Mouse (Mus musculus) urinary bladder, adult 18-20 months (tissue): ENCODE measurements around the gene Gm12216.
"Not testable (repeated sequence)": the region's sequence is repeated elsewhere in the genome, so short reads cannot be mapped to it uniquely, and the experiment has no call there.

Experiments
- DNase-seq, 2 experiments: peaks; one replicate each; pipeline ENCODE4 v3.0.0; 2022; ENCODE audit warnings: low spot score in 2 of 2, mixed read lengths in 2 of 2

The Gm12216 gene

DNA sequence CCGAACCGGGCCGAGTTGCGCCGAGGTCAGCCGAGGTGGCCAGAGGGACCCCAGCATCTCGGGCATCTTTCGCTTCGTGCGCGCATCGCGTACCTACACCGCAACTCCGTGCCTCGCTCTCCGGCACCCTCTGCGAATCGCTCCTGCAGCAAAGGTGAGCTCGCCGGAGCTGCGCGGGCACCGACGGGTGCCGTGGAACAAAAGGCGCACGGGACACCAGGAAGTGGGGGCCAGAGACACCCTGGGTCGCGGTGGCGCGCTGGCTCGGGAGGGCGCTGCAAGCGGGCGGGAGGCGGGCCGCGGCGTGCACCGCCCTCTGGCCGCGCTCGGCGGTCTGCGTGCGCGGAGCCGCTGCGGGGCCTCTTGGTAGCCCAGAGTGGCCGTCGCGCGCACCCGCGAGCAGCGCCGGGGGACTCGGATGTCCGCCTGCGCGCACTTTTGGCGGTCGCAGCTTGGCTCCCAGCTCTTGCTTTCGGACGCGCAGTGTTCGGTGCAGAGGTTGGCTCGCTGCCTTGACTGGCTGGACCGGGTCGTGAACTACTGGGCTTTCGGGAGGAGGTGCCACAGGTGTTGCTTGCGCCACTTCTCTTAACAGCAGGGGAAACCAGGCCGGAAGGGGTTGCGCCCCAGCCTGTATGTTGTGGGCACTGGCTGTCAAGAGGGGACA, 88.8 kb downstream of the Gm12216 start:
- peak; percentile 64 to 86 for DNase-seq

DNA sequence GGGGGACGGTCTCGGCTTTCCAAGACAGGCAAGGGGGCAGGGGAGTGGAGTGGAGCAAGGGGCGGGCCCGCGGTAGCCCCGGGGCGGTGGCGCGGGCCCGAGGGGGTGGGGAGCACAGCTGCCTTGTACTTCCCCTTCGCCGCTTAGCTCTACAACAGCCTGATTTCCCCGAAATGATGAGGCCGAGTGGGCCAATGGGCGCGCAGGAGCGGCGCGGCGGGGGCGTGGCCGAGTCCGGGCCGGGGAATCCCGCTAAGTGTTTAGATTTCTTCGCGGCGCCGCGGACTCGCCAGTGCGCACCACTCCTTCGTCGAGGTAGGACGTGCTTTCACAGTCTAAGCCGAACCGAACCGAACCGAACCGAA, 89.3 kb downstream of the Gm12216 start, which contains the start of gene Irf1:
Irf1 (plus strand) TSS at position 255 of the 365 bp plus-strand sequence.
- DNase-seq, result peak in 1 of 2 experiments; percentile 93

DNA sequence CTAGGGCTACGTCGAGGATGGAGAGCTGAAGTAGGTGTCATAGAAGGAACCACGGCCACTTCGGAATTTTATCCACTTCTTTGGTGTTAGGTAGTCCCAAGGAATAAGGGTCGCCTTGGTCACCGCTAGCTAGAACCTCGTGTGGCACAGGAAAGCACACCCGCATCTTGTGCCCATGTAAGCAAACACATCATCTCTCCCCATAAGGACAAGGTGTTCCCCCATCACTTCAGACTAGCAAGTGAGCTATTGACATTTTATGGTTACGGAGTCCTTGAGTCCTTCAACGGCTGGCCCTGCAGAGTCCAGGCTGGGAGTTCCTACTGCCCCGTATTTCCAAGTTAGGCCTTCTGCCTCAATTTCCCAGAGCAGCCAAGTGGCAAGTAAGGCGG, 89.9 kb downstream of the Gm12216 start:
- no peak for DNase-seq

DNA sequence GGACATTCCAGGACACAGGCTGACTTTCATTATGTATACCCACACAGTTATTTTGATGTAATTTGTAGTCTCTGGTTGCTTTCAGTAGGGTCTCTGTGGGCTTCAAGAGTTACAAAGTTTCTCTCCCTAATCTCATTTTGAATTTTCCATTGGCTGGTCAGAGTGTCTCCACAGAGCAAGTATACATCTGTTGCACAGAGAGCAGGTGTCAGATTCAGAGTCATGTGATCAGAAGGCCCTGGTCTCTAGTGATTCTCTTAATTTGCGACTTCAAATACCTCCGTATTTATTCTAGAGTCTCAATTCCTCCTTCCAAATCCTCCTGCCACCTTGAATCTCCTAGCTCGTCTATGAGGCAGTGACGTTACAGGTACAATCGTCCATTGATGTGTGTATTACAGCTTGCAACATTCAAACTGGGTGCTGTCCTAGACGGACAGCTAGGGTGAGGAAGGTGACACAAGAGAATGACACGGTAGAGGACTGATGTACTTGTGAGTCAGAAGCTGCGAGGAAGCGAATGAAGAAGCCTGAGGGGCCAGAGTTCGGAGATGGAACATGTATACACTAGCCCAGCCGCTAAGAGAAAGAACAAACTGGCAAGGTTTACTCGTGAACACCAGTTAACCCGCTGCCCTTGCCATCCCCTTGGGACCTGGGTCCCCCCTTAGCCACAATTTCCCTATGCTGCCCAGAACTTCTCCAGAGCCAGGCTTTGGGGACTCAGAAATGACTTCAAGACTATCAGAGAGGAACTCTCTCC, 90.5 kb downstream of the Gm12216 start:
- DNase-seq, result no peak

DNA sequence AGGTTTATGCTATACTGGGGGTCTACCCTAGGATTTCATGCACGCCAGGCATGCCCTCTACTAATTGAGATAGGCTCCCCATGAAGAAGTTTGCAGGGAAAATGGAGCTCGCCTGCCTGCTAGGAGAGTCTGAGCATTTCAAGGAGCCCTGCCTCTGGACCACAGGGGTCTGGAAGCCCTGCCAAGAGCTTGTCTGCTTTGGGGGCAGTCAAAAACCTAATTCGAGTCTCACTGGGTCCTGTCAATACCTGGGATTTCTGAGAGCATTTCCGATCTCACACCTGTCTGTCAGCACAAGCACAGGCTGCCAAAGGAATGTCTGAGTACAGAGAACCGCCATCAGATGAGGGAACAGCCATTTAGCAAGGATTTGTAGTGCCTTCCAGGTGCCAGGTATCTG, 94.5 kb downstream of the Gm12216 start:
- no peak for DNase-seq

DNA sequence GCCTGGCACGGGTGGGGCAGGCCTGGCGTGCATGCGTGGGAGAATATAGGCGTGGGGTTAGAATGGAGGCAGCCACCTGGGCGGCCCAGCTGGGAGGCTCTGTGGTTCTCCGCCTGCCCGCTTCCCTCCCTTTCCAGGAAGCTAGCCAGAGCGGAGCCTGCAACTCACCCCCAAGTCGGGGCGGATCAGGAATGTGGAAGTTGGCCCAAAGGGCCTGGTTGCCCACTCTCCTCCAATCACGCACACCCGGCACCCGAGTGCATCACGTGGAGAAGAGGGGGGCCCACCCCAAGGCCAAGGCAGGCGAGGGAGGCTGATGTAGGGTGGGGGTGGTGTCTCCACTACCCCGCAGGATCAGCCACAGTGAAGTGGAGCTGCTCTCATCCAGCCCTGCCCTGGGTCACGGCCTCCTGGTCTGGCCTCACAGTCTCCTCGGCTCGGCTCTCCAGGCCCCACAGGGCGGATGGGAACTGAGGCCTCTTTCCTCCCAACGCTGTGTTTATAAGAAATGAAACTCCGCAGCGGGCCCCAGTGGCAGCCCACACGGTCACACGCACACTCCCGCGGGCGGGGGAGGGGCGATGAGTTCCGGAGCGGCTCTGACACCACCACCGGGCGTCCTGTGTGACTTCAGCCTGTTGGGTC, 95.4 kb downstream of the Gm12216 start:
- DNase-seq, result peak; percentile 80 to 91

DNA sequence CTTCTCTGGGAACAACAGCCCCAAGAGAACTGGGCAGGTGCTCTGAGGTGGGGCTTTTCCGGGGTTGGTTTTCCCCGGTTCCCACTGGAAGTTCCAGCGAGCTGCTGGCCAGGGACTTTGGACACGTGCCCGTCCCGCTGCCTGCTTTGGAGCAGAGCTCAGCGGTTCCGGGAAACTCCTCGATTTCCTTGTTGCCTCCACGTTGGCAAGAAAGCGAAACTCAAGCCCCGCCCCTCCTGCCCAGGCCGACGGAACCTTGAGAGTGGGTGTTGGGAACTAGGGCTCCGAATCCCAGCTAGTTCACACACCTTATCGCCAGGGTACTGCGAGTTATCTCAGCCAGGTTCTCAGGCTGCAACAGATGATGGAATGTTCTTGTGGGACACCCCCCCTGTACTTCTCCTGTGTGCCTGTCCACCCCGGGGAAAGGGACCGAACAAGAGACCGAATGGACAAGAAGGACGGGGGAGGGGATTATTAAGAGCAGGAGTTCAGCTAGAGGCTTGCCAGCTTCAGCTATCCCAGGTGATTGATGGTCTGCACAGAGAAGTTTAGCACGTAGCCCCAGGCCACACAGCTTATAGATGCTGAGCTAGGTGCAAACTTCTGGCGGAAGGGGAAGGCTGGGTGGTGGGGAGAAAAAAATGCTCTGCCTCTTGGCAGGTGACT, 96.1 kb downstream of the Gm12216 start:
- DNase-seq, result peak; percentile 83 to 84

DNA sequence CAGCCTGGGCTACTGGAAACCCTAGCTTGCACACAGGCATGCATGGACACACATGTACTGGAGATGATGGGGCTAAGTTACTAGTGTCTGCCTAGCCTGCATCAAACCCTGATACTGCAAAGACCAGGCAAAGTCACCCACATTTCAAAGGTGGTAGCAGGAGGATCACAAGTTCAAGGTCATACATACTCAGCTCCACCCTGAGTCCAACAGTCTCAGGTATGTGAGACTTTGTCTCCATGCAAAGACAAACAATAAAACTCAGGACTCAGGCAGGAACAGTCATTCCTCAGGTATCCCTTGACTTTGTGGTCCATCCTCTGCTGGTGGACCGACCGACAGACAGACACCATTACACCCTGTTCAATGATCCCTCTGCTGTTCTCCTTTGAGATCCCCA, 96.6 kb downstream of the Gm12216 start:
- DNase-seq, result no peak

DNA sequence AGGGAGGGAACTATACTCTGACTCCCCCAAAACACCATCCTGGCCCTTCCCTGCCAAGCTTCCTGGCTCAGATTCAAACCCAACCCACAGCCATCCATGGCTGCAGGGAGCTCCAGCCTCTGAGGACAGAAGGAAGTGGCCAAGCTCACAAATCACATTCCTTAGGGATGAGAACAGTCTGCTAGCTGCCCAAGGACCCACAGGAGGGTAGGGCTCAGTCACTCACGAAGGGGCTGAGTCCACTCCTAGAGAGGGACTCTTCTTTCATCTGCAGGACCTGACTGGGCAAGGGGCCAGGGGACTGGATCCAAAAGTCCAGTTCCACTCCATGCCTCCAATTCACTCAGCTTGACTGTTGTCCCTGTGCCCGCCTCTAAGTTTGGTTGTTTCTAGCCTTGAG, 97.2 kb downstream of the Gm12216 start:
- DNase-seq, result peak in 1 of 2 experiments; percentile 56

DNA sequence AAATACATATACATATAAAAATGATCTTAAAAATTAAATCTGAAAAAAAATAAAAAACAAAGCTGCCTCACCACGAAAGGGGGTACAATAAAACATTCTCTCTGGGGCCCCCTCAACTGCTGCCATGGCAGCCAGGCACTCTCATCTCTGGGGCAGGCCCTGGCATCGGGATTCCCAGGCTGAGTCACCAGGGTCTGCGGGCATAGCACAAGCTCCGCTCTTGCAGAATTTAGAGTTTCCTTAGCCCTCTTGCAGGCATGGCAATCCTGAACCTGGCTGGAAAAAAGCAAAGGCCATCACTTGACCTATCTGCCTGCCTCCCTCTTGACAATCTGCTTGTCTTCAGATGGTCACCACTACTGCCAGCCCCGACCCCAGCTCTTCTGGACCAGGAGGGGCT, 97.8 kb downstream of the Gm12216 start:
- no peak for DNase-seq

DNA sequence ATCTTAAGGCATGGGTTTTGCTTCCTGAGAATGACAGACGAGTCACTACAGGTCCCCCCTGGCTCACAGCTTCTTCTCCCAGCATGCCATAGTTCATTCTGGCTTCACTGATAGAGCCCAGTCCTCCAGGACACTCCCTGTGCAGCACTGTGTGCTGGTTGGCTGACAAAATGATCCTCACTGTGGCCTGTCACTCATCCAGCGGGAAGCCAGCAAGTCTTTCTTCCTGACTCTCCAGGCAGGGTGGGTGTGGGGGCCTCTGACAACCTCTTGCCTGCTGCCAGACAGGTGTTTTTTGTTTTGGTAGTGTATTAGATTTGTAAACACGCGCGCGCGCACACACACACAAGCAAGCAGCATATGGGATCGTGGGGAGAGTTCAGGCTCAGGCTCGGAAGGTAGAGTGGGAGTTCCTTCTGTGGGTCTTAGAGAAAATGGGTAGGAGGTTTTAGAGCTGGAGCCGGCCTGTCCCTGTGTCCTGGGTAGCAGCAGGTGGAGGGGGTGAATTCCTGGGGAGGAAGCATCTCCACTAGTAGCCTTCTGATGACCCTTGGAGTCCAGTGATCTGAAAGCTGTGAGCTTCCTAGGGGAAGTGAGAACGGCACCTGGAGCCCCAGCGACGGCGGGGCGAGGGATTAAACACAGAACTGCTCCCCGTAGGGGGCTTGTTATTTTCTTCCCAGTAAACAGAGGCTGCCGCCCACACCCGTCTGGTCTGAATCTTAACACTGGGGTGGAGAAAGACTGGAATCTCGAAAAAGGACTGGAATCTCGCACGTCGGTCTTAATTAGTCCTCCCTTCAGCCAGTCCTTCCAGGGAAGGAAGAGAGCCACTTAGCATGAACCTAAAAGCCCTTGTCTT, 99.3 kb downstream of the Gm12216 start:
- DNase-seq, result no peak

DNA sequence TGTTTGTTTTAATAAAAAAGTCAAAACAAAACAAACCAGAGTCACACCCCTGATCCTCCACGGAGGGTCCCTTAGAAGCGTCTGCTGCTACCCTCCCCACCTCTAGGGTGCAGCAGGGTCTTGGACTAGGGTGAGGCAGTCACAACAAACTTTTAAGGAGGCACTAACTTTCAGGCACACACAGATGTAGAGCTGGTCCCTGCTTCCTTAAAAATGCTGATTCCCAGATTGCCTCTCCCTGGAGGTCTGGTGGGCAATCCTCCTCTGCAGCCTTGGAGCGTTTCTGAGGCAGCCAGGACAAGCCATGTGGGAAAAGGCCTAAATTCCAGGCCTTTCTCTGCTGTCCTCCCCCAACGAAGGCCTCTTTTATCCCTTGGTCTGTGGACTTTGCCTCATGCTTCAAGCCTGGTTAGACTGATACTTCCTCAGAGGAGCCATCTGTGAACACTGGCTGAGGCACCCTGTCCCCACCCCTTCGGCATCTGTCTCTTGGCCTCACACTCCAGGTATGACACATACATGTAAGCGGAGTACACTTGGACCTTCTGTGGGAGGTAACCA, 100.2 kb downstream of the Gm12216 start:
- no peak for DNase-seq

DNA sequence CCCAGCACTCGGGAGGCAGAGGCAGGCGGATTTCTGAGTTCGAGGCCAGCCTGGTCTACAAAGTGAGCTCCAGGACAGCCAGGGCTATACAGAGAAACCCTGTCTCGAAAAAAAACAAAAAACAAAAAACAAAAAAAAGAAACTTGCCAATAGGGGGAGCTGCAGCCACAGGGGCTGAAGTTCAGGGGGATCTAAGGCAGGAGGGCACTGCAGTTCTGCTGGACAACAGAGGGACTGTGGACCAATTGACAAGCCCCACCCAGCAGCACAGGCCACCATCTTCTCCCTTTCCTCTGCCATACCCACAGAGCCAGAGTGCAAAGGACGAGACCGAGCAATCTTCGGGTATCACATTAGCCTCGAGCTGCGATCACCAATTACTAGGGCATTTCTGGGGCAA, 101.0 kb downstream of the Gm12216 start:
- not testable (repeated sequence) for DNase-seq

DNA sequence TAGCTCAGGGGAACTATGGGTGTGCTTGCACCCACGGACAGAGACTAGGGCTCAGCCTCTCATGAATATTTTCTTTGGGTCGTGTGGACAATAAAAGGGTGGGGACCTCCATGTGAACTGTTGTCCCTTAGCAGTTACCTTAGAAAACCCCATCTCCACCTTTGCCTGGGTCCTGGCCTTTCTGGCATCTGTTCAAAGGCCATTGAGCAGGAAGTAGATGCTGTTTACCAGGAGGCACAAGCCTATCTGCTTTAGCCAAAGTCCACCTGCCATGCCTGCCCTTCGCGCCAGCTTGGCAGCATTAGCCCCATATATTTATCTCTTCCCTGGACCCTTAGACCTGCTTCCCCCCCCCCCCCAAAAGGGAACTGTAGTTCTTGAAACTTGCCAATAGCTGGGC, 101.4 kb downstream of the Gm12216 start:
- DNase-seq, result no peak

DNA sequence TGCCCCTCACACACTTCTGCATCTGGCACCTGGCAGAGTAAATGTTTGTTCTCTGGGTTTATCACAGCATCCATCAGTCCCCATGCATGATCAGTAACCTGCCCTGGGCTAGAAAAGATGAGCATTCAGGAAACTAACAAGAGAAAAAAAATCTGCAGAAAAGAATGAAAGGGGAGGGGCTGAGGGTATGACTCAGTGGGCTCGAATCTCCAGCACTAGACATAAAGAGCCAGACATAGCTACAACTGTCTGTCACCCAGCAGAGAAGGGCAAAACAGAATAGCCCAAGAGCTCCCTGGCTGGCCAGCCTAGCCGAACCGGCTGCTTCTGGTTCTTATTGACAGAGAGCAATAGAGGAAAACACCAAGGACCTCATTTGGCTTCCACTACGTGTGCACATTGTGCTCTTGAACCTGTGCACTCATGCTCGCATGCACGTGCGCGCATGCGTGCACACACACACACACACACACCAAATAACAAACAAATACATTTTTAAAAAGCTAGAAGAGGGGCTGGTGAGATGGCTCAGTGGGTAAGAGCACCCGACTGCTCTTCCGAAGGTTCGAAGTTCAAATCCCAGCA, 104.0 kb downstream of the Gm12216 start:
- DNase-seq, result no peak

DNA sequence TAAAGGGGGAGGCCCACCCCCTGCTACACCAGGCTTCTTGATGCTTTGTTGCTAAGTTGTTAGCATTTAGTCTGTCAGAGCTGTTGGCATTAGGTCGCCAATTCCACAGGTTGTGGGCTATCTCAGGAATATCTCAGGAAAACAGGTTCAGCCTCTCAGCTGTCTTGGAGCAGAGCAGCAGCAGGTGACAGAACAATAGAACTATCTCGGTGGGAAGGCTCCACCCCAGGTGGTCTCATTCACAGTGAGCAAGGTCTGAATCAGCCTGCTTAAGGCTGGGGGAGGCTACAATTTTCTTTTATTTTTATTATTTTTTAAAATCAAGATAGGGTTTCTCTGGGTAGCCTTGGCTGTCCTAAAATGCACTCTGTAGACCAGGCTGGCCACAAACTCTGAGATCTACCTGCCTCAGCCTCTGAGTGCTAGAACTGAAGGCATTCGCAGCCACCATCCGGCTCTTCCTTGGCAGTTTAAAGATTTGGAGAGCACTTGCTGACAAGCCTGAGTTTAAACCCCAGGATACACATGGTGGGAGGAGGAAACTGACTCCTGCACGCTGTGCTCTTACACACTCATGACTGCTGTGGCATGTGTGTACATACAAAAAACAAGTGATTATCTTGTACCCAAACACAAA, 109.2 kb downstream of the Gm12216 start:
- DNase-seq, result no peak

DNA sequence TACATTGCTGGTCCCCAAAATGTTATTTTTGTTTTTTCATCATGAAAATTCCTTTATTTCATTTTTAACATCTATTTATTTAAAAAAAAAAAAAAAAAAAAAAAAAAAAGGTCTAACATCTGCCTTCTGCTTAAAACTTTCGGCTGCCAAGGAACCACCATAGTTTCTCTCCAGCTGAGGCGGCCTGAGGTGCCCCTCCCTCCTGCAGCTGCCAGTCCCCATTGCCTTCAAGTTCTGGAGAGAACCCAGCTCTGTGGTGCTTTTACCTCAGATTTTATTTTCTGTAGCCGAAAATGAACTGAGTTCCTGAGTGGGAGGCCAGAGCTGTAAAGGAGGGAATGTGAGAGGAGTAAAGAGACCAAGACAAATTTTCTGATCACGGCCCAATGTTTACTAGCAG, 109.8 kb downstream of the Gm12216 start:
- DNase-seq, result no peak

DNA sequence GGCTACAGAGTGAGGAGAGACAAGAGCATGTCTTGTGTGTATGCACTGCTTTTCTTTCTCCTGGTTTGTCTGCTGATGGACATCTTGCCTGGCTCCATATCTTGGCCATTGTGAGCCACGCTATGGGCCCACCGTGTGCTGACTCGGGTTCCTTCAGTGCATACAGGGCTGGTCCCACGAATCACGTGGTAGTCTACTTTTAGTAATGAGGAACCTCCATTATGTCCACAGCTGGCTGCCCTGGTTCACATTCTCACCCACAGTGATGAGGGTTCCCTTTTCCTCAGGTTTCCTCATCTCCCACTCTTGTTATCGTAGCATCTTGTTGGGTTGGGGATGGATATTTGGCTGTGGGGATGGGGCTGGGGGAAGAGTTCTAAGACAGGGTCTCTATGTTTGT, 110.4 kb downstream of the Gm12216 start:
- DNase-seq, result no peak

DNA sequence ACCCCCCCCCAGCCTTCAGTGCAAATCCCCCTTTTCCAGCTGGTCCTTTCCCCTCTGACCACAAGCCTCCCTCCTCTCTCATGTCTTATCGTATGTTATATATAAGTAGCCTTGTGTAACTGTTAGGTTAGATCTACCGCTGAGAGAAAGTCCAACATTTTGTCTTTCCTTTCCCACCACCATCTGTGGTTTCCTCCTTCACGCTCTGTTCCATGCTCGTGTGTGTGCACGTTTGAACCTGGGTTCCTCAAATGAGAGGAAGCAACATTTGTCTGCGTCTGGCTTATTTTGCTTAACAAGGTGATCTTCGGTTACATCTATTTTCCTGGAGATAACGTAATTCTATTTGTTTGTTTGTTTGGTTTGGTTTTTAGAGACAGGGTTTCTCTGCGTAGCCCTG, 111.1 kb downstream of the Gm12216 start:
- no peak for DNase-seq

DNA sequence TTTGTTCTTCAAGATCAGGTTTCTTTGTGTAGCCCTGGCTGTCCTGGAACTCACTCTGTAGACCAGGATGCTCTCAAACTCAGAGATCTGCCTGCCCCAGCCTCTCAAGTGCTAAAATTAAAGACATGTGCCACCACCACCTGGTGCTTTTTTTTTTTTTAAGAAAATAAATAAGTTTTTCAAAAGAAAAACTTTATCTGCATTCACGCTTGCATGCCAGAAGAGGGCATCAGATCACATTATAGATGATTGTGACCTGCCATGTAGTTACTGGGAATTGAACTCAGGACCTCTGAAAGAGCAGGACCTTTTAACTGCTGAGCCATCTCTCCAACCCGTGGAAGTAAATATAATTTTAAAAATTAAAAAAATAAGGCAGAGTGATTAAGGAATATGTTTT, 113.8 kb downstream of the Gm12216 start:
- no peak for DNase-seq
